Mouse (Mus musculus) forebrain, postnatal 0 days (tissue): ENCODE data around the gene Tbcd. TPM values are rescaled to one million over a fixed set of nuclear protein-coding genes. Genes with fewer than 3 reads are reported as not detected.

ENCODE experiments used
- ATAC-seq: fragments of 200-750 bp; cut with Nextera tagmentation; 2 replicates; pipeline ENCODE4 v1.8.0; 2017; ENCODE audit warnings: mild to moderate bottlenecking, moderate library complexity
- DNase-seq: peaks from one replicate; pipeline ENCODE4 v3.0.0-alpha.2; 2015
- H3K27ac ChIP-seq: fragments of 300-500 bp; sonication (generic); 2 replicates; pipeline ENCODE4 v1.5.1; 2014; ENCODE audit warnings: low read depth, mild to moderate bottlenecking, antibody characterized with exemption, low read length, moderate library complexity, mixed read lengths
- H3K27me3 ChIP-seq: fragments of 300-500 bp; sonication (generic); 2 replicates; pipeline ENCODE4 v1.6.1; 2014; ENCODE audit warnings: mild to moderate bottlenecking, low read length, mixed read lengths; ENCODE audit not compliant: insufficient read depth
- H3K36me3 ChIP-seq: fragments of 300-500 bp; sonication (generic); 2 replicates; pipeline ENCODE4 v1.6.1; 2014; ENCODE audit warnings: mild to moderate bottlenecking, moderate library complexity; ENCODE audit not compliant: insufficient read depth
- H3K4me1 ChIP-seq: fragments of 300-500 bp; sonication (generic); 2 replicates; pipeline ENCODE4 v1.6.1; 2014; ENCODE audit warnings: antibody characterized with exemption; ENCODE audit not compliant: insufficient read depth
- H3K4me2 ChIP-seq: fragments of 300-500 bp; sonication (generic); 2 replicates; pipeline ENCODE4 v1.6.1; 2014; ENCODE audit warnings: low read depth, mild to moderate bottlenecking, moderate library complexity
- H3K4me3 ChIP-seq: fragments of 300-500 bp; sonication (generic); 2 replicates; pipeline ENCODE4 v1.5.1; 2014; ENCODE audit warnings: low read depth, low read length, mixed read lengths
- H3K9ac ChIP-seq: fragments of 300-500 bp; sonication (generic); 2 replicates; pipeline ENCODE4 v1.6.1; 2014; ENCODE audit warnings: mild to moderate bottlenecking
- H3K9me3 ChIP-seq: fragments of 300-500 bp; sonication (generic); 2 replicates; pipeline ENCODE4 v1.6.1; 2016; ENCODE audit warnings: low read length
- CTCF ChIP-seq: sonication (generic); IDR thresholded peaks from 2 replicates; pipeline ENCODE4 v1.5.1; 2016; ENCODE audit warnings: antibody characterized with exemption, control low read depth, low read depth
- WGBS: fragments of 180-500 bp; shearing (Covaris S2); extraction: QIAGEN DNeasy Blood & Tissue Kit; methylation state at CpG from one replicate; pipeline ENCODE4 v1.1.7; 2014; 5-methylcytosine and 5-hydroxymethylcytosine counted together
- polyA plus RNA-seq: library from polyadenylated mRNA; unstranded; fragments of >200 nt; fragmentation: Nextera tagmentation; extraction: Ambion mirVana; gene quantifications from 2 replicates; pipeline ENCODE4 v1.2.1, GENCODE M21; 2015
- total RNA-seq: library from RNA; depleted of rRNA; stranded (reverse); fragments of >200 nt; gene quantifications from 2 replicates; pipeline ENCODE4 v1.2.3, GENCODE M21; 2014; rRNA removed

The Tbcd gene
- total RNA-seq (75.3 and 90.8 TPM in 2 replicates), polyA plus RNA-seq (49.3 and 56.5 TPM in 2 replicates)

DNA sequence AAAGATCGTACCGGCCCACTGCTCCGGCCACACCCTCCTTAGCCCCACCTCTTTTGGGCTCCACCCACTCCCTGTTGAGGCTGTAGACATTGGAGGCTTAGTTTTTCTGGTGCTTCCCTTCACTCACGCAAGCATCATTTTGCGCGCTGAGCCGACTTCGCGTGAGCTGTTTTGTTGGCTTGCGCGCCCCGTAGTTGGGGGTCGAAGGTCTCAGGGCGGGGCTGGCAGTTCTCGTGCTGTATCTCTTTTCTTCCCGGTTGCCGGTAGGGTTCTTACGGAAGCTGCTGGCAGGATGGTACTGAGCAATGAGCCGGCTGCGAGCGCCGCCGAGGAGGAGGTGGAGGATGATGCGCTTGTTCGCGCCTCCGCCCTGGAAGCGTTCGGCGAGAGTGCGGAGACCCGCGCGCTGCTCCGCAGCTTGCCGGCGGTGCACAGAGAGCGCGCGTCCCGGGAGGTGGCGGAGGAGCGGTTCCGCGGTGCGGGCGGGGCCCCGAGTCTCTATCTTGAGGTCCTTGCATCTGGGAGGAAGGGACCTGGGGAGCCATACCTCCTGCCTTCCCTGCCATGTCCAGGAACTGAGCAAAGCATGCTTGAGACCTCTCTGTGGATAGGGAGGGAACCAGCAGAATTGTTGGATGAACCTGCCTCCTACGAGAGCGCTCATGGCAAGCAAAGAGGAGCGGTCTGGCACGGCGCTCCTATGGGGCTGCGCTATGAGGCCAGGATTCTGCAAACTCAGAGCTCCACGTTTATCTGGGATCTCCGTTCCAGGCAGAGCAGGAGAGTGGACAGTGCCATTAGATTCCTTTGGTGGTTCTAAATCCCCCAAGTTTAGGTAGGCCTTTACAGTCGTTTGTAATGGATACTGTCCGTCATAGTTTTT lies at the start of gene Tbcd:
TSS of gene Tbcd (plus strand) at position 197 of the 883 bp plus-strand sequence.
- Histone ChIP-seq H3K9ac (peak within 1 kb of the TSS; percentile 76), H3K4me2 (peak within 1 kb of the TSS; percentile 60), H3K36me3 (0 out of 2 replicates have a peak, but pooled peaks cover 5% of the 10 kb centered on the region), H3K4me1 (peaks cover 7% of the 10 kb centered on the region; the same call in 1 of the 2 replicates), H3K9me3 (no peaks in the 10 kb centered on the region), H3K27ac (peak within 1 kb of the TSS; percentile 86), H3K27me3 (no peaks in the 10 kb centered on the region), H3K4me3 (peak within 1 kb of the TSS; percentile 94)
- DNase-seq (peak; percentile 97), ATAC-seq (peak; percentile 97)
- TF ChIP-seq CTCF = peak; percentile 44
- WGBS = 3% methylated on average over 58 of the region's 58 CpGs

DNA sequence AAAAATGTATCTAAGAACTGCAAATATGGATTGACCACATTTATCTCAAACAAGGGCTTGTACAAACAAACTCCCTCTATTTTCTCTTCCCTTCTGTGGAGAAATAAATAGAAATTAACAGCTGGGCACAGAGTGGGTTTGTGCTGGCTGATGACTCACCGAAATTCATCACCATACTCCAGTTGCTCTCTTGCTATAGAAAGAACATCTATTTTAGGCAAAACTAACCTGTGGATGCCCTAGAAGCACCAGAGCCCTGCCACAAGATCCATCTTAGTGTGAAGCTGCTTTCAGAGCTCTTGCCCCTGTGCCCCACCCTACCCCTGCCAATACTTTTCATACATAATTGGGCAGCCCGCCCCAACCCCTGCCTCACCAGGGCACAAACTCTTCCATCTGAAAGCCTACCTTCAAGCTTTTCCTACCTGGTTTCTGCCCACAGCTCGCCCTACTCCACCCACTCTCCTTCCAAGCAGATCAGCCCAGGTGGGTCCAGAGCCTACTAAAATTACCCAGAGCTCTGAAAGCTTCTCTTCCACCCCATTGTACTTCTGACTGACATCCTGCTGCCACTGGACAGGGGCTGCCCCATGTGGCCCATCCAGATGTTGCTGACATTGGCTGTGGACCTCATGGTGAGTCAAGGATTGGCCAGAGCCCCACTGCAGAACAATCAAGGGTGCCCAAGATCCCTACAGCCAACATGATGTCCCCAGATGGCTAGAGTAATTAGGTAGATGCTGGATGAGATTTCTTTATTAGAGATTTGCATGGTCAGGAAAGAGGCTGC lies 44.2 kb upstream of the Tbcd start:
- TF ChIP-seq CTCF = no peak
- DNase-seq (no peak), ATAC-seq (no peak)
- Histone ChIP-seq H3K4me2 (no peak overlapping the region), H3K9ac (no peak overlapping the region), H3K9me3 (no peaks in the 10 kb centered on the region), H3K27ac (no peak overlapping the region), H3K27me3 (no peaks in the 10 kb centered on the region), H3K4me3 (no peak overlapping the region), H3K36me3 (no peaks in the 10 kb centered on the region), H3K4me1 (no peaks in the 10 kb centered on the region)
- WGBS = 71% methylated on average over 3 of the region's 3 CpGs

DNA sequence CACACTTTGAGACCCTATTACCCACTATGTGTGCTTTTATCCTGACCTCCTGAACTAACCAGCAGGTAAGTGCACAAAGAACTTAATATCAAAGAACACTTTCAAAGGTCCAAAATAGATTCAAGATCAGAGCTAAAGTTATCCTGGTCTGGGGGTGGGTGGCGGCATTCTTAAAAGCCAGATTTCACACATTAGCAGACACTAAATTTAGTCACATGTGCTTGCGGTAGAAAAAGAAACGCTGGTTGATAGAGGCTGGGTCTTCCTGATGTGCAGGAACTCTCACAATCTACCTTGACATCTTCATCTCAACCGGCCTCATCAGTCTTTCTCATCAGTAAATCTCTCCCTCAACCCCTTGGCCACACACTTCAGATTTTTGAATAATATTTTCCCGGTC lies 37.0 kb upstream of the Tbcd start:
- no peaks in the 10 kb centered on the region for H3K4me1 ChIP-seq
- no peaks in the 10 kb centered on the region for H3K9me3 ChIP-seq
- no peaks in the 10 kb centered on the region for H3K27me3 ChIP-seq
- WGBS = 82% methylated on average over 5 of the region's 5 CpGs
- H3K4me2 ChIP-seq = no peak overlapping the region
- no peak overlapping the region for H3K27ac ChIP-seq
- H3K9ac ChIP-seq = no peak overlapping the region
- DNase-seq (no peak), ATAC-seq (no peak)
- H3K4me3 ChIP-seq = no peak overlapping the region
- no peaks in the 10 kb centered on the region for H3K36me3 ChIP-seq
- TF ChIP-seq CTCF = no peak

DNA sequence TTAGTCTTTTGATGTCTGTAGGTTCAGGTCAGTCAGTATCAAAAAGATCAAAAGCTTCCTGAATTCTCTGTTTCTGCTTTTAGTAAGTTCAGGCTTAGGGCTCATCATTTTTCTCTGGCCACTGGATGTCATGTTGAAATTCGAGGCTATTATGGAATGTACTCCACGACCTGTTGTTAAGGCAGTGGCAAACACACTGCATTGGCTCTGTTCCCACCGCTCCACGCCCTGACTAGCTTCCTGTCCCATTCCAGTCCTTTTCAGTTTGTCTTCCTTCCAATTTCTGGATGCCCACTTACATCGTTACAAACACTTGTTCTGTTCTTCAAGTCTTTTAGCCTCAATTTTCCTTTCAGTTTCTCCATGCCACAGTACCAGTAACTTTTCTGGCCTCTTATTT lies 36.4 kb upstream of the Tbcd start:
- TF ChIP-seq CTCF = no peak
- Histone ChIP-seq H3K36me3 (no peaks in the 10 kb centered on the region), H3K4me1 (no peaks in the 10 kb centered on the region), H3K27ac (no peak overlapping the region), H3K4me3 (no peak overlapping the region), H3K9me3 (no peaks in the 10 kb centered on the region), H3K4me2 (no peak overlapping the region), H3K27me3 (no peaks in the 10 kb centered on the region), H3K9ac (no peak overlapping the region)
- ATAC-seq = no peak
- no peak for DNase-seq
- WGBS = 73% methylated on average over 5 of the region's 5 CpGs

DNA sequence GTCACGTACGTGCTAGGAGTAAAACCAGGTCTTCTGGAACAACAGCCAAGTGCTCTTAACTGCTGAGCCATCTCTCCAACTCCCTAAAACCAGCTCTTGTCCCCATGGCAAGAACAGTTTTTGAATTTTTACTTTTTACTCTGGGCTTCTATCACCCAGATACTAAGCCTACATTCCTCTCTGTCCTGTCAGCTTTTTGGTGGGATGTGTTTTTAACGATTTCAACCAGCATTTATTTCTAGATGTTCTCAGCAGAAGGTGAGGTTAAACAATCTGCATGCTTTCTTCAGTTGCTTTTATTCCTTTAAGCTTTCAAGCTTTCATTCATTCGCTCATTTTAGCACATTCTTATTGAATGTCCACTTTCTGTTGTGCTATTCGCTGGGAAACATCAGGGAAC lies 33.8 kb upstream of the Tbcd start:
- no peak overlapping the region for H3K27ac ChIP-seq
- H3K4me3 ChIP-seq = no peak overlapping the region
- H3K4me2 ChIP-seq = no peak overlapping the region
- 88% methylated on average over 5 of the region's 5 CpGs for WGBS
- no peak for TF ChIP-seq CTCF
- H3K9ac ChIP-seq = no peak overlapping the region
- no peaks in the 10 kb centered on the region for H3K27me3 ChIP-seq
- ATAC-seq = no peak
- no peak for DNase-seq
- no peaks in the 10 kb centered on the region for H3K9me3 ChIP-seq
- no peaks in the 10 kb centered on the region for H3K36me3 ChIP-seq
- H3K4me1 ChIP-seq = no peaks in the 10 kb centered on the region

DNA sequence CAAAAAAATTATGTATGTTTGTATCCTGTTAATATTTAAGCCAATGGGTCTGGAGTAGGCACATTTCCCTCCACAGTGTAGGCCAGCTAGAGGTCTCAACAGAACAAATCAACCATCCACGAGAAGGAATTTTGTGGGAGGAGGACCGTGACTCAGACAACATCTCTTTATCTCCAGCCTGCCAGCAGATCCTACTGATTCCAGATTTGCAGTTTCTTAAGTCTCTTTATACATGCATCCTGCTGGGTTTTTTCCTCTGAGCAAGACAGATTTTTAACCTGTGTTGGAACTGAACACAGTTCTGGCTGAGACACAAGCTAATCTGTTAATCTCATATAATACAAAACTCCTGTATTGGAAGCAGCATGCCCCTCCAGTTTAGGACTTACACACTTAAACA lies 32.8 kb upstream of the Tbcd start:
- no peaks in the 10 kb centered on the region for H3K36me3 ChIP-seq
- no peaks in the 10 kb centered on the region for H3K9me3 ChIP-seq
- no peak for TF ChIP-seq CTCF
- no peaks in the 10 kb centered on the region for H3K4me1 ChIP-seq
- no peaks in the 10 kb centered on the region for H3K27me3 ChIP-seq
- WGBS = 76% methylated on average over 2 of the region's 2 CpGs
- no peak overlapping the region for H3K27ac ChIP-seq
- no peak overlapping the region for H3K9ac ChIP-seq
- DNase-seq (no peak), ATAC-seq (no peak)
- H3K4me2 ChIP-seq = no peak overlapping the region
- H3K4me3 ChIP-seq = no peak overlapping the region

DNA sequence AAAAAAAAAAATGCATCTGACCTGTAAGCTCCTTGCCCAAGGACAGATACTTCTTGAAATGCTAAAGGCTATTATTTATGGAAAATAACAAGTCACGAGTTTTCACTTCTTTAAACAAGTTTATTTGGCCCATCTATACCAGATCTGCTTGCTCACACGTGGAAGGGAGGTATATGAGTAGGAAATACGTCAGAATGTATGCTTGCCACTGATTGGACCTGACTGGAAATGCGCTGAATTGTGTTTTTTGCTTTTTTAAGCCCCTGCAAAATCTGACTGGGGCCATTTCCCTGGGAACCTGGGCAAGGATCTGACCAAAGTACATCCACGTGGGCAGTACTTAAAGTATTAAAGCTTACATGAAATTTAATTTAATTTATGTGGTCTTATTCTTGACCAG lies 31.4 kb upstream of the Tbcd start:
- H3K27ac ChIP-seq = no peak overlapping the region
- H3K4me2 ChIP-seq = peak overlapping the region; percentile 81
- peak overlapping the region; percentile 67 for H3K4me3 ChIP-seq
- no peaks in the 10 kb centered on the region for H3K36me3 ChIP-seq
- DNase-seq (peak; percentile 7), ATAC-seq (no peak)
- H3K9me3 ChIP-seq = no peaks in the 10 kb centered on the region
- no peak for TF ChIP-seq CTCF
- no peaks in the 10 kb centered on the region for H3K27me3 ChIP-seq
- H3K9ac ChIP-seq = peak overlapping the region; percentile 62; the same call in 1 of the 2 replicates
- H3K4me1 ChIP-seq = no peaks in the 10 kb centered on the region
- WGBS = 50% methylated on average over 5 of the region's 5 CpGs
